Mouse (Mus musculus): ENCODE results near the gene Grb7.
A peak's percentile ranks its signal among the peaks of the same experiment; 100 is the strongest.

The Grb7 gene

GRCm38 (mm10) chr11:98497388-98498288 is 51.4 kb downstream of the Grb7 start:
- peak; percentile 62 to 63 for DNase-seq (ENCODE audit: low spot score in 2 of 2)

GRCm38 (mm10) chr11:98504926-98505325 is 58.7 kb downstream of the Grb7 start:
- DNase-seq (ENCODE audit: low spot score in 2 of 2) = no peak
